21 mouse cellular contexts compared by ENCODE assay signal in the genomic region with DNA sequence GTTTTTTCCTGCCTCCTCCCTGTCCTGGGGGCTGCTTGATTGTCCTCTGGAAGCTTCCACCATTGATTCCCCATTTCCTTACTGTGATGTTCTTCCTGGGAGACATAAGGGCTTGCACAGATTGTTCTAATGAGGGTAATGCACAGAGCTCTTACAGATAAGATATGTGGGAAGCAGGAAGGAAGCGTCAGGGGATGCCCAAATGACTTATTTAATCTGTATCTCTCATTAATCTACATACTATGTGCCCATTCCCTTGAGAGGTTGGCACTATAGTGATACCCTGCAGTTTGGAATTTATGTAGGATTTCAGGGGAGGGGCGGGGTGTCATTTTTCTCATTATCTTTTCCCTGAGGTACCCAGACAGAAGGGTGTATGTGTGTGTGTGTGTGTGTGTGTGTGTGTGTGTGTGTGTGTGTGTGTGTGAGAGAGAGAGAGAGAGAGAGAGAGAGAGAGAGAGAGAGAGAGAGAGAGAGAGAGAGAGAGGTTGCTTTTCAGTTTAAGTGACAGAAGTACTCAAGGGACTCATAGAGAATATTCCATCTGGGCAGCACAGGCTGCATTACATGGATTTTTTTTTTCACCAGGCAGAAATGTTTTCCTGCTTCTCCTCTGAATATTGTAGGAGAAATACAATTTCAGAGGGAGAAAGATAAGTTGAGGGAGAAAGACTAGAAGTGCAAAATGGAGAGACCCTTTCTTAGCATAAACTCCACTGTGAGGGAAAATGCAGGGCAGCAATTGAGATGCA.
DNase-seq lines count a peak whose midpoint lies in the region; ATAC-seq and TF ChIP-seq lines count a peak whose summit lies in the region.
"Had no signal": no experiment of that assay in that cellular context is flagged by ENCODE, and none has a peak within 500 bp of the region (broad histone marks: within the 10 kb centered on the region; RNA-seq: fewer than 3 reads in every experiment).

No protein-coding gene starts in this region.

- peak overlapping the region; percentile 46; the same call in 1 of the 2 replicates for H3K27ac ChIP-seq in forebrain, embryonic 12.5 days
- H3K27ac ChIP-seq in forebrain, embryonic 16.5 days (ENCODE audit: low read length) = no peak overlapping the region; the same call in 1 of the 2 replicates
- no peak overlapping the region for H3K27ac ChIP-seq in forebrain, postnatal 0 days (ENCODE audit: low read depth, low read length)
- H3K27ac ChIP-seq in midbrain, embryonic 13.5 days = peak overlapping the region; percentile 39; the same call in 1 of the 2 replicates
- H3K27ac ChIP-seq: embryonic facial prominence, embryonic 15.5 days; heart, embryonic 10.5 days; limb, embryonic 10.5 days; liver, embryonic 12.5 days had no signal

- 70% methylated on average over 2 of the region's 2 CpGs for WGBS in forebrain, embryonic 12.5 days
- 76% methylated on average over 2 of the region's 2 CpGs for WGBS in forebrain, embryonic 16.5 days
- 55% methylated on average over 2 of the region's 2 CpGs for WGBS in forebrain, postnatal 0 days
- 63% methylated on average over 2 of the region's 2 CpGs for WGBS in midbrain, embryonic 13.5 days

- no peak overlapping the region for H3K4me3 ChIP-seq in forebrain, embryonic 12.5 days (replicated peaks)
- no peak overlapping the region for H3K4me3 ChIP-seq in forebrain, embryonic 16.5 days (replicated peaks; ENCODE audit: low read length)
- no peak overlapping the region for H3K4me3 ChIP-seq in forebrain, postnatal 0 days (ENCODE audit: low read depth, low read length)
- H3K4me3 ChIP-seq in midbrain, embryonic 13.5 days (replicated peaks) = no peak overlapping the region
- H3K4me3 ChIP-seq: embryonic facial prominence, embryonic 15.5 days; heart, embryonic 10.5 days; limb, embryonic 10.5 days; liver, embryonic 12.5 days; megakaryocyte, embryonic 14.5 days had no signal

- no peaks in the 10 kb centered on the region for H3K36me3 ChIP-seq in forebrain, embryonic 12.5 days (replicated peaks)
- H3K36me3 ChIP-seq in forebrain, embryonic 16.5 days (ENCODE audit: control insufficient read depth, insufficient read depth) = no peaks in the 10 kb centered on the region
- H3K36me3 ChIP-seq in forebrain, postnatal 0 days (ENCODE audit: insufficient read depth) = no peaks in the 10 kb centered on the region
- H3K36me3 ChIP-seq in midbrain, embryonic 13.5 days = no peaks in the 10 kb centered on the region
- H3K36me3 ChIP-seq: embryonic facial prominence, embryonic 15.5 days; heart, embryonic 10.5 days; limb, embryonic 10.5 days; liver, embryonic 12.5 days had no signal

- no peaks in the 10 kb centered on the region for H3K9me3 ChIP-seq in forebrain, embryonic 12.5 days
- H3K9me3 ChIP-seq in forebrain, embryonic 16.5 days (ENCODE audit: control insufficient read depth, low read length) = no peaks in the 10 kb centered on the region
- H3K9me3 ChIP-seq in forebrain, postnatal 0 days (ENCODE audit: low read length) = no peaks in the 10 kb centered on the region
- H3K9me3 ChIP-seq in midbrain, embryonic 13.5 days = no peaks in the 10 kb centered on the region
- H3K9me3 ChIP-seq: embryonic facial prominence, embryonic 15.5 days; heart, embryonic 10.5 days; limb, embryonic 10.5 days; liver, embryonic 12.5 days had no signal

- ATAC-seq in forebrain, embryonic 12.5 days (ENCODE audit: low FRiP score) = peak; percentile 8; the same call in 1 of the 2 replicates
- no peak for ATAC-seq in forebrain, embryonic 16.5 days
- ATAC-seq in forebrain, postnatal 0 days = 0 out of 2 replicates have a peak, but pooled peaks have one; percentile 18
- ATAC-seq in midbrain, embryonic 13.5 days = peak; percentile 59
- ATAC-seq: liver, embryonic 12.5 days had no signal

- no peak overlapping the region for H3K9ac ChIP-seq in forebrain, embryonic 12.5 days
- H3K9ac ChIP-seq in forebrain, embryonic 16.5 days (replicated peaks; ENCODE audit: low read depth, low read length) = no peak overlapping the region
- no peak overlapping the region for H3K9ac ChIP-seq in forebrain, postnatal 0 days
- no peak overlapping the region for H3K9ac ChIP-seq in midbrain, embryonic 13.5 days (replicated peaks)
- H3K9ac ChIP-seq: embryonic facial prominence, embryonic 15.5 days; liver, embryonic 12.5 days had no signal

- no peak overlapping the region for H3K4me2 ChIP-seq in forebrain, embryonic 12.5 days
- no peak overlapping the region for H3K4me2 ChIP-seq in forebrain, embryonic 16.5 days (ENCODE audit: low read length)
- no peak overlapping the region for H3K4me2 ChIP-seq in forebrain, postnatal 0 days (ENCODE audit: low read depth)
- no peak overlapping the region for H3K4me2 ChIP-seq in midbrain, embryonic 13.5 days (replicated peaks)
- H3K4me2 ChIP-seq: embryonic facial prominence, embryonic 15.5 days; liver, embryonic 12.5 days had no signal

- no peak for TF ChIP-seq CTCF in forebrain, postnatal 0 days (IDR thresholded peaks at IDR 0.05; ENCODE audit: low read depth)

- DNase-seq in forebrain, postnatal 0 days = peak; percentile 15
- DNase-seq in retina, embryonic 14.5 days (ENCODE audit: low spot score) = peak; percentile 50
- no peak for DNase-seq in testis, postnatal 14 days (ENCODE audit: low spot score)
- DNase-seq in embryo, embryonic 9.5 days (ENCODE audit: extremely low spot score) = no peak
- no peak for DNase-seq in kidney, postnatal 36 days
- DNase-seq: cerebellum, adult 11 months; cerebellum, postnatal 36 days; gastrocnemius, postnatal 25 days; heart, postnatal 4 days; kidney, adult 11 months; kidney, postnatal 14 days; layer of hippocampus, postnatal 36 days; thymus, postnatal 25 days had no signal

- no peaks in the 10 kb centered on the region for H3K27me3 ChIP-seq in forebrain, embryonic 12.5 days
- H3K27me3 ChIP-seq in forebrain, embryonic 16.5 days (replicated peaks; ENCODE audit: control insufficient read depth, insufficient read depth, low read length) = no peaks in the 10 kb centered on the region
- no peaks in the 10 kb centered on the region for H3K27me3 ChIP-seq in forebrain, postnatal 0 days (ENCODE audit: insufficient read depth, low read length)
- H3K27me3 ChIP-seq in midbrain, embryonic 13.5 days = no peaks in the 10 kb centered on the region
- H3K27me3 ChIP-seq: embryonic facial prominence, embryonic 15.5 days; liver, embryonic 12.5 days; megakaryocyte, embryonic 14.5 days had no signal

- H3K4me1 ChIP-seq in forebrain, embryonic 12.5 days = peaks cover 11% of the 10 kb centered on the region
- H3K4me1 ChIP-seq in forebrain, embryonic 16.5 days (replicated peaks; ENCODE audit: control insufficient read depth, insufficient read depth, low read length) = peaks cover 13% of the 10 kb centered on the region
- peaks cover 11% of the 10 kb centered on the region for H3K4me1 ChIP-seq in forebrain, postnatal 0 days (ENCODE audit: insufficient read depth)
- H3K4me1 ChIP-seq in midbrain, embryonic 13.5 days (replicated peaks) = peaks cover 15% of the 10 kb centered on the region
- H3K4me1 ChIP-seq: embryonic facial prominence, embryonic 15.5 days; heart, embryonic 10.5 days; limb, embryonic 10.5 days; liver, embryonic 12.5 days; megakaryocyte, embryonic 14.5 days had no signal

Comparison
In these comparisons a context has a peak if more than half of its experiments do, and no peak if none do; other contexts are left out.
1. H3K27ac ChIP-seq: peak in forebrain, embryonic 12.5 days (single experiment) and midbrain, embryonic 13.5 days (single experiment); none in forebrain, embryonic 16.5 days (single experiment) and forebrain, postnatal 0 days (single experiment).
2. DNase-seq: peak in forebrain, postnatal 0 days (single experiment) and retina, embryonic 14.5 days (single experiment); none in testis, postnatal 14 days (single experiment), embryo, embryonic 9.5 days (single experiment) and kidney, postnatal 36 days (0 of 2).